Mouse (Mus musculus): Measurements from ENCODE around the gene Mul1.

Mul1 gene

GRCm38 (mm10) chr4:138460910-138461309 is 26.4 kb downstream of the Mul1 start:
- DNase-seq (ENCODE audit: low read depth, low spot score), result no peak

GRCm38 (mm10) chr4:138461471-138461870 is 27.0 kb downstream of the Mul1 start:
- no peak for DNase-seq (ENCODE audit: low read depth, low spot score)

- peak; percentile 69 for DNase-seq (ENCODE audit: low read depth, low spot score)
Measured at GRCm38 (mm10) chr4:138462971-138463831, 28.7 kb downstream of the Mul1 start.

GRCm38 (mm10) chr4:138463832-138464487 is 29.5 kb downstream of the Mul1 start:
- DNase-seq (ENCODE audit: low read depth, low spot score), result peak; percentile 93

GRCm38 (mm10) chr4:138464667-138465353 is 30.3 kb downstream of the Mul1 start:
- peak; percentile 81 for DNase-seq (ENCODE audit: low read depth, low spot score)

GRCm38 (mm10) chr4:138465446-138465845 is 31.0 kb downstream of the Mul1 start:
- no peak for DNase-seq (ENCODE audit: low read depth, low spot score)

GRCm38 (mm10) chr4:138466690-138467089 is 32.2 kb downstream of the Mul1 start:
- no peak for DNase-seq (ENCODE audit: low read depth, low spot score)

GRCm38 (mm10) chr4:138467451-138467850 is 33.0 kb downstream of the Mul1 start:
- no peak for DNase-seq (ENCODE audit: low read depth, low spot score)

GRCm38 (mm10) chr4:138469080-138469479 is 34.6 kb downstream of the Mul1 start:
- DNase-seq (ENCODE audit: low read depth, low spot score), result no peak

GRCm38 (mm10) chr4:138471241-138471640 is 36.8 kb downstream of the Mul1 start:
- DNase-seq (ENCODE audit: low read depth, low spot score), result no peak

- DNase-seq (ENCODE audit: low read depth, low spot score), result no peak
Measured at GRCm38 (mm10) chr4:138479595-138479994, 45.1 kb downstream of the Mul1 start.

- DNase-seq (ENCODE audit: low read depth, low spot score), result no peak
Measured at GRCm38 (mm10) chr4:138480962-138481361, 46.5 kb downstream of the Mul1 start.

- no peak for DNase-seq (ENCODE audit: low read depth, low spot score)
Measured at GRCm38 (mm10) chr4:138482721-138483120, 48.2 kb downstream of the Mul1 start.

- no peak for DNase-seq (ENCODE audit: low read depth, low spot score)
Measured at GRCm38 (mm10) chr4:138488241-138488640, 53.8 kb downstream of the Mul1 start.

- no peak for DNase-seq (ENCODE audit: low read depth, low spot score)
Measured at GRCm38 (mm10) chr4:138491088-138491487, 56.6 kb downstream of the Mul1 start.

All from 3T3-L1 (cell line).